Mouse (Mus musculus): ENCODE results near the gene Padi6.
A peak's percentile ranks its signal among the peaks of the same experiment; 100 is the strongest.

Gene Padi6

GRCm38 (mm10) chr4:140708297-140708927, 34.0 kb downstream of the Padi6 start:
- no peak for DNase-seq (ENCODE audit: low read depth)

GRCm38 (mm10) chr4:140707615-140708014, 34.8 kb downstream of the Padi6 start:
- no peak for DNase-seq (ENCODE audit: low read depth)

- DNase-seq (ENCODE audit: low read depth), result no peak
Observed at GRCm38 (mm10) chr4:140704166-140704565, 38.3 kb downstream of the Padi6 start.

- DNase-seq (ENCODE audit: low read depth), result no peak
Observed at GRCm38 (mm10) chr4:140703636-140704035, 38.8 kb downstream of the Padi6 start.

GRCm38 (mm10) chr4:140702611-140703327, 39.7 kb downstream of the Padi6 start:
- peak; percentile 88 for DNase-seq (ENCODE audit: low read depth)

GRCm38 (mm10) chr4:140701716-140702561, 40.5 kb downstream of the Padi6 start:
- DNase-seq (ENCODE audit: low read depth), result peak; percentile 80

GRCm38 (mm10) chr4:140701049-140701715, 41.3 kb downstream of the Padi6 start:
- peak; percentile 88 for DNase-seq (ENCODE audit: low read depth)

- no peak for DNase-seq (ENCODE audit: low read depth)
Observed at GRCm38 (mm10) chr4:140700269-140701018, 42.0 kb downstream of the Padi6 start, which contains the start of gene Rcc2. TSS of gene Rcc2 (plus strand) at chr4:140700541.

- DNase-seq (ENCODE audit: low read depth), result peak; percentile 89
Observed at GRCm38 (mm10) chr4:140699441-140700127, 42.9 kb downstream of the Padi6 start.

GRCm38 (mm10) chr4:140695675-140696585, 46.5 kb downstream of the Padi6 start:
- DNase-seq (ENCODE audit: low read depth), result no peak

GRCm38 (mm10) chr4:140695146-140695545, 47.3 kb downstream of the Padi6 start:
- no peak for DNase-seq (ENCODE audit: low read depth)

- DNase-seq (ENCODE audit: low read depth), result no peak
Observed at GRCm38 (mm10) chr4:140694551-140695060, 47.8 kb downstream of the Padi6 start.

GRCm38 (mm10) chr4:140693513-140693912, 48.9 kb downstream of the Padi6 start:
- no peak for DNase-seq (ENCODE audit: low read depth)

GRCm38 (mm10) chr4:140691481-140691880, 51.0 kb downstream of the Padi6 start:
- no peak for DNase-seq (ENCODE audit: low read depth)

- peak; percentile 54 for DNase-seq (ENCODE audit: low read depth)
Observed at GRCm38 (mm10) chr4:140689873-140690655, 52.4 kb downstream of the Padi6 start.

- DNase-seq (ENCODE audit: low read depth), result no peak
Observed at GRCm38 (mm10) chr4:140688826-140689425, 53.5 kb downstream of the Padi6 start.

GRCm38 (mm10) chr4:140688044-140688825, 54.2 kb downstream of the Padi6 start:
- no peak for DNase-seq (ENCODE audit: low read depth)
